Mouse (Mus musculus) heart, embryonic 10.5 days (tissue): ENCODE measurements around the gene 2610318N02Rik. TPM values are rescaled to one million over a fixed set of nuclear protein-coding genes. Genes with fewer than 3 reads are reported as not detected.
A peak's percentile ranks its signal among the peaks of the same experiment; 100 is the strongest.

ENCODE experiments used
- DNase-seq: peaks from one replicate; pipeline ENCODE4 v3.0.0-alpha.2; 2017; ENCODE audit warnings: low spot score
- H3K27ac ChIP-seq: fragments of 300-500 bp; sonication (generic); 2 replicates; pipeline ENCODE4 v1.5.1; 2016; ENCODE audit warnings: mild to moderate bottlenecking
- H3K27me3 ChIP-seq: fragments of 300-500 bp; sonication (generic); 2 replicates; pipeline ENCODE4 v1.6.1; 2016; ENCODE audit warnings: mild to moderate bottlenecking; ENCODE audit not compliant: poor library complexity, insufficient read depth, severe bottlenecking
- H3K36me3 ChIP-seq: fragments of 300-500 bp; sonication (generic); 2 replicates; pipeline ENCODE4 v1.6.1; 2016; ENCODE audit warnings: mild to moderate bottlenecking, moderate library complexity
- H3K4me1 ChIP-seq: fragments of 300-500 bp; sonication (generic); 2 replicates; pipeline ENCODE4 v1.6.1; 2016; ENCODE audit warnings: mild to moderate bottlenecking
- H3K4me3 ChIP-seq: fragments of 300-500 bp; sonication (generic); 2 replicates; pipeline ENCODE4 v1.5.1; 2016; ENCODE audit warnings: mild to moderate bottlenecking, moderate library complexity
- H3K9me3 ChIP-seq: fragments of 300-500 bp; sonication (generic); 2 replicates; pipeline ENCODE4 v1.6.1; 2016; ENCODE audit warnings: mild to moderate bottlenecking, moderate library complexity
- WGBS: fragments of 180-500 bp; shearing (Covaris S2); methylation state at CpG from one replicate; pipeline ENCODE4 v1.1.7; 2016; 5-methylcytosine and 5-hydroxymethylcytosine counted together
- polyA plus RNA-seq: library from polyadenylated mRNA; unstranded; fragments of >200 nt; fragmentation: Nextera tagmentation; extraction: Ambion mirVana; gene quantifications from 2 replicates; pipeline ENCODE4 v1.2.1, GENCODE M21; 2016

Gene 2610318N02Rik
- polyA plus RNA-seq, 1 experiment from 2014 or later = 84.9 TPM

DNA sequence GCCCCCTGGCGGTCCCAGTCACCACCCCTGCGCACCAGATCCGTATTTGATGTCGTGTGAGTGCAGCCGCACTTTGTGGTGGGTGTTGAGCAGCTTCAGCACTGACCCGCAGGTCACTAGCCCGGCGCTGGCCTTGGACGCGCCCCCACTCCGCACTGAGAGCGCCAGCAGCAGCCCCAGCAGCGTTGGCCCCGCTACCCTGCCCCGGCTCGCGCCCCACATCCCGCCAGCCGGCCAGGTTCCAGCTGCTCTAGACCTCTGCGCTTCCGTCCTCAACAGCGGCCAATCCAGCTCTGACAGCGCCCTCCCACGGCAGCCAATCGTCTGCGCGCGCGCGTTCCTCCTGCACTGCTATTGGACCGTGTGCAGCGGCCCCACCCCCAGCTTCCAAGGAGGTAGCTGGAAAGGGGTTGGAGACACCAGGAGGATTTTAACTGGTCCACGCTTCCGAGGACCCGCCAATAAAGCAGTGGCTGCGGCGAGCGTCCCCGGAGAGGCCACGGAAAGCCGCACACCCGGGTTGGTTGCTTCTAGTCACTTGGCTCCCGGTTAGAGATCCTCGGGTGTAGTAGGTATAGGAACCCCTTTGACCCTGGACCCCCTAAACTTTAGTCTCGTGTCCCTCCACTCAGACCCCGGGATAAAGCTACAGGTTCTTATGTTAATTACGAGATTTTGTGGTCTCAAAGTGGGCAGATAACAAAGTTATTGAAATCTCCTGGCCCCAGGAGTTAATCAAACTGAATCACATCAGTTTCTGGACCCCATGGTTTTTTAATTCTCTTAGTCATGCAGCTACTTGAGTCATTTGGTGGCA, 7.3 kb upstream of the 2610318N02Rik start, which contains the start of gene Sdf2l1:
Gene Sdf2l1 (minus strand): TSS at position 295 of the 817 bp plus-strand sequence.
- H3K27ac ChIP-seq = peak within 1 kb of the TSS; percentile 90
- no peaks in the 10 kb centered on the region for H3K9me3 ChIP-seq
- H3K4me1 ChIP-seq = peaks cover 18% of the 10 kb centered on the region
- WGBS = under 1% methylated on average over 47 of the region's 47 CpGs
- DNase-seq = peak; percentile 99
- peak within 1 kb of the TSS; percentile 79 for H3K4me3 ChIP-seq
- H3K27me3 ChIP-seq = no peaks in the 10 kb centered on the region
- no peaks in the 10 kb centered on the region; the same call in 1 of the 2 replicates for H3K36me3 ChIP-seq

DNA sequence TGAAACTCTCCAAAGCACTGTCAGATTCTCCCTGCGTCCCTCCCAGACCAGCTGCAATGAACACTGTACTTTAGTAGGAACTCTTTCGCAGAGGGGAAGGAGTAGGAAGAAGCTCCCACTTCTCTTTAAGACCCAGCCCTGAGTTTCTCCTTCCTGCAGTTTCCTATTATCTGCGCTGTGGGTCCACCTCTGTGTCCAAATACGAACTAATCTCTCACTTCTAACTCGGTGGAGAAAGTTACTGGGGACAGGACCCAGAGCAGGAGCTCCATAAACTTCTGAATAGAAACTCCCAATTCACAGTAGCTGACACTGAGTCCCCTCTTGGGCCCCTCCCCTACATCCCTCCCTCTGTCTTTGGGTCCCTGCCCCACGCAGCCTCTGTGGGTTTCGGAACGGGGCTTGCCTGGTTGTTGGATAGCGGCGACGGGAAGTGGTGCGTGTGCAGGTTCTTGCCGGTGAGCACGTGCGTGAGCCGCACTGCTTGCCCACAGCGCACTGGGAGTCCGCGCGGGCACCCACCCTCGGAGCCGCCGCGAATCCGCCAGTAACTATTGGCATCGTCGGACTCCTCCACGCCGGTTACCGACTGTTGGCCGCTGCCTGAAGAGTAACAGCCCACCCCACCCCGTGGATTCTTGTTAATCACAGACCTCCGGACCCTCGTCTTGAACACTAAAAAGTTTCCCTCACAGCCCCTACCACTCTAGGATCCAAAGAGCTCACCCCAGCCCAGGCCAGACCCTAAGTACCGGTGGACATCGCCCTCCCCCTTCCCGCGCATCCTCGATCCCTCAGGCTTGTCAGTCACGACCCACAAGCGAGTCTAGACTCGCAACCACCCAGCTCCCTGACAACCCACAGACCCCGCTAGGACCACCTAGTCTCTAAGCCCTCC, 6.5 kb upstream of the 2610318N02Rik start:
- DNase-seq = no peak

DNA sequence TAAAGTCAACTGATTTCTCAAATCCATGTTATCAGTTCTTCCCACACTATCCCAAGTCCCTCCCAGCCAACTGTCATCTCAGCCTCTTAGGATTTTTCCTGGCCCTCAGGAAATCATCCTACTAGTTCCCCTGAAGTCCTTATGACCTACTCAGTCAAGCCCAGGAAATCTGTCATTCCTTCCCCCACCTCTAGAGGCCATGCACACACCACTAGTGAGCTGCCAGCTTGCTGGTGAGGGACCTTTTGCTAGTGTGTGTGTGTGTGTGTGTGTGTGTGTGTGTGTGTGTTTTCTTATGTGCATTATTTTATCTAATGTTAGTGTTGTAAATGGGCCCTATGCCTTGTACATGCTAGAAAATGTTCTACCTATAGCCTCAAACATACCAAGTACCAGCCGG, 2.3 kb upstream of the 2610318N02Rik start:
- Histone ChIP-seq H3K36me3 (peaks cover 10% of the 10 kb centered on the region), H3K27ac (no peak overlapping the region), H3K4me1 (peaks cover 27% of the 10 kb centered on the region), H3K4me3 (no peak overlapping the region), H3K27me3 (no peaks in the 10 kb centered on the region), H3K9me3 (no peaks in the 10 kb centered on the region)
- WGBS = 94% methylated on average over 1 of the region's 1 CpGs
- peak; percentile 80 for DNase-seq

More for the DNA sequence above, 6.5 kb upstream of the 2610318N02Rik start:
- Histone ChIP-seq H3K36me3 (no peaks in the 10 kb centered on the region; the same call in 1 of the 2 replicates), H3K4me3 (peak overlapping the region; percentile 79), H3K9me3 (no peaks in the 10 kb centered on the region), H3K27ac (peak overlapping the region; percentile 90), H3K4me1 (peaks cover 18% of the 10 kb centered on the region), H3K27me3 (no peaks in the 10 kb centered on the region)
- WGBS = 3% methylated on average over 43 of the region's 43 CpGs

DNA sequence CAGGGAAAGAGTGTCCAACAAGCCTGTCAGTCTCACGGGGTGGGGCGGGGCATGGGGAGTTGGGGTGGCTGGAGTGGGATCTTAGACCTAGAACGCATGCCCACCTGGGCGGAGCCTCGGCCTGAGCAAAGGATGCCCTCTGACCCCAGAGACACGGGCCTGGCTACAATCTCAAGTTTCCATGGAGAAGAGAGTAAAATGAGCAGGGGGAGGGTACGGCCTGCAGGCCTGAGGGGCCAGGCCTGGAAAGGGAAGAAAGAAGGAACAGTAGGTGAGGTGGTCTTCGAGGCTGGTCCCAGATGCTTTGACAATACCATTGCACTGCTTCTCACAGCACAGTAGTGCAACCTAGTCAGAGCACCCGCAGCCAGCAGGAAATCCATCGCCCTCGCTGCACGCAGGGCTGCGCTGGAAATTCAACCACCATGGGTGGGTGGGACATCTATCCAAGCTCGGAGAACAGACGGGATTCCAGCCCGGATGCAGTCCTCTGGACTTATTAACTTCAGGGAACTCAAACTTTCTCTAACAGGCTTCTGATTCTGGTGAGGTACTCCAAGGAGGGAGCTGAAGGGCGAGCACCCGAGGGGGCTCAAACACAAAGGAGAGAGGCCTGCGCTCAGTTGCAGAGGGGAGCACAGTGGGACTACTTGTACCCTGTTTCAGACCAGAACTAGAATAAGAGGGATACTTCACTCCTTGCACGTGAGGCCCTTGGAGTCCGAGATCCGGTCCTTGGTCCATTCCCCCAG, 672 bp downstream of the 2610318N02Rik start:
- WGBS = 4% methylated on average over 22 of the region's 22 CpGs
- DNase-seq = peak; percentile 84

DNA sequence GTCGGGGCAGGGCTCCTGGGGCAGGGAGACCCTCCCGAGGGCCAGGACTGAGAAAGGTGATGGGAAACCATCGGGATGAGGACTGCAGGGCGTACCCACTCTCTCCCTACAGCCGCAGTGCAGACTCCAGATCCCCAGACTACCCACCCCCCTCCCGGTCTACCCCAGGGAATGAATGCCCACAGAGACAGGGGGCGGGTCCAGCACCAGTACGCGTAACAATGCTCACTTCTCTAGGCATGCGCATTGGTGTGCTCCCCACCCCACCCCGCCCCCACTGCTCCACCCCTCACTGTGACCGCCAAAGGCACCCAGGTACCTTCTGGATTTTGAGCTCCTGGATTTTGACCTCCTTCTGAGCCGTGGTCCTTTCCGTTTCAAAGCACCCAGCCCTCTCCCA, 3.4 kb downstream of the 2610318N02Rik start:
- Histone ChIP-seq H3K4me1 (peaks cover 22% of the 10 kb centered on the region), H3K27ac (no peak overlapping the region), H3K27me3 (no peaks in the 10 kb centered on the region), H3K4me3 (no peak overlapping the region), H3K36me3 (peaks cover 60% of the 10 kb centered on the region), H3K9me3 (no peaks in the 10 kb centered on the region)
- DNase-seq = no peak
- 74% methylated on average over 14 of the region's 14 CpGs for WGBS

More for the DNA sequence above, 672 bp downstream of the 2610318N02Rik start:
- H3K9me3 ChIP-seq = no peaks in the 10 kb centered on the region
- H3K36me3 ChIP-seq = peaks cover 39% of the 10 kb centered on the region
- H3K27ac ChIP-seq = peak overlapping the region; percentile 88
- peak overlapping the region; percentile 68 for H3K4me3 ChIP-seq
- H3K27me3 ChIP-seq = no peaks in the 10 kb centered on the region
- H3K4me1 ChIP-seq = peaks cover 18% of the 10 kb centered on the region

DNA sequence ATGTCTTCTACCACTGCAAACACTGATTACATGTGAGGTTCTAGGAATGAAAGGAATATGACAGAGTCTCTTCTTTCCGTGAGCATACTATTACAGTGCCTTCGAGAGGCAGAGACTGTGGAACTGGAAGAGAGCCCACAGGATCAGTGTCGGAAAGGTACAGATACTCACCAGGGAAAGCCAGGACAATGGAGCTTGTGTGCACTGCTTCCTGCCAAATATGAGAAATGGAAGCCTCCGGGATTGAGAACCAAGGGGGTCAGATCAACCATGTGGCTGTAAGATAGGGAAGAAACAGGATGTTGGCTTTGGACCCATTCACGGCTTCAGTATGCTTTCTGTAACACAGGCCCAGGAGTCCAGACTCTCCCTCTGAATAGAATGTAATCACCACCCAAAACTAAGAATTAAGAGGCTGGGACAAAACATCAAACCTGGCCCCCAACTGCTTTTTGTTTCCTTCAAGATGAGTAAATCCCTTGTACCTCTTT, 7.6 kb downstream of the 2610318N02Rik start:
- WGBS = 67% methylated on average over 5 of the region's 5 CpGs
- no peaks in the 10 kb centered on the region for H3K27me3 ChIP-seq
- no peak overlapping the region for H3K27ac ChIP-seq
- no peak overlapping the region for H3K4me3 ChIP-seq
- no peaks in the 10 kb centered on the region for H3K9me3 ChIP-seq
- peaks cover 7% of the 10 kb centered on the region; the same call in 1 of the 2 replicates for H3K4me1 ChIP-seq
- DNase-seq = no peak
- H3K36me3 ChIP-seq = peaks cover 90% of the 10 kb centered on the region

GRCm38 (mm10) chr16:17110771-17111743, 13.9 kb downstream of the 2610318N02Rik start, which contains the start of gene Ppil2:
Gene Ppil2, minus strand, starts transcription at chr16:17111257.
- peaks cover 60% of the 10 kb centered on the region for H3K36me3 ChIP-seq

DNA sequence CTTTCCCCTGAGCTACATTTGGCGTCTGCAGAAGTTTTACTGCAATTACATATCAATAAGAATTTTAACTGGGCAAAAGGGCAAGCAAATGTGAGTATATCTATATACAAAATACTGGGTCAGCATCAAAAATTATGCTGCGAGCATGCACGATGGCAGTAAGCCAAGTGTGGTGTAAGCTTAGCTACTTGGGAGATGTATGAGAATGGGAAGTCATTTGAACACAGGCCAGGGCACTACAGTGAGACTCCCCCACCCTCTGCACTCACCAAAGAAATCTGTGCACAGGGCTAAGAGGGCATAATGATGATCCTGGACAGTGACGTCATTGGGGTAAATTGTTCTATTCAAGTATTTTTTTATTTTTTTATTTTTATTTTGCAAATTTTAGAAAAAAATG, 20.4 kb downstream of the 2610318N02Rik start:
- Histone ChIP-seq H3K27ac (no peak overlapping the region), H3K4me1 (0 out of 2 replicates have a peak, but pooled peaks cover 1% of the 10 kb centered on the region), H3K9me3 (no peaks in the 10 kb centered on the region), H3K36me3 (peaks cover 84% of the 10 kb centered on the region), H3K4me3 (no peak overlapping the region), H3K27me3 (no peaks in the 10 kb centered on the region)
- WGBS = 91% methylated on average over 4 of the region's 4 CpGs
- DNase-seq = no peak

More at GRCm38 (mm10) chr16:17110771-17111743, 13.9 kb downstream of the 2610318N02Rik start, which contains the start of gene Ppil2:
- peak within 1 kb of the TSS; percentile 94 for H3K4me3 ChIP-seq
- peaks cover 10% of the 10 kb centered on the region; the same call in 1 of the 2 replicates for H3K4me1 ChIP-seq
- DNase-seq = peak; percentile 92
- 9% methylated on average over 38 of the region's 38 CpGs for WGBS
- peak within 1 kb of the TSS; percentile 85 for H3K27ac ChIP-seq
- H3K27me3 ChIP-seq = no peaks in the 10 kb centered on the region
- H3K9me3 ChIP-seq = no peaks in the 10 kb centered on the region

DNA sequence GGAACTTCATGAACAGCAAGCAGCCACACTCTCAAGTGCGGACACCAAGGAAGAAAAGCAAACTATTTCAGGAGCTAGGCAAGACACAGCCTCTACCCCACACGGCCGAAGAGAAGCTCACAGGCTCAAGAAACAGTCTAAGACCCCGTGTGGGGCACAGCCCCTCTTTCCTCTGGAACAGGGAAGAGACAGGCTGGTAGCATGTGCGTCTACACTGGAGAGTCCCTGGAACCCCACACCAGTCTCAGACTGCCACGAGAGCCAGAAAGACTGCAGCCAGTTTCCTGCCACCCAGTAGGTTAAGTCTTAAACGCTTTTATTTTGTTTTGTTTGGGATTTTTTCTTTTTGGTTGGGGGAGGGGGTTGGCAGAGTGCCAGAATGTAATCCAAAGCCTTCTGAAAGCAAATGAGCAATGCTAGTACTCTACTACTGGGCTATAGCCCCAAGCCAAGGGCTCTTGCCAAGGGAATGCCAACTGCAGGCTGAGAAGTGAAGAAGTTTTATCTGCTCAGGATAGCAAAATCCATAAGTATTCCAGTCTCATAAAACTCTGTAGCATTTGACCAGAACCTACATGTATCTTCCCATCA, 22.2 kb downstream of the 2610318N02Rik start:
- Histone ChIP-seq H3K4me1 (no peaks in the 10 kb centered on the region), H3K36me3 (peaks cover 93% of the 10 kb centered on the region), H3K9me3 (no peaks in the 10 kb centered on the region), H3K4me3 (no peak overlapping the region), H3K27me3 (no peaks in the 10 kb centered on the region), H3K27ac (no peak overlapping the region)
- no peak for DNase-seq
- 76% methylated on average over 7 of the region's 7 CpGs for WGBS

DNA sequence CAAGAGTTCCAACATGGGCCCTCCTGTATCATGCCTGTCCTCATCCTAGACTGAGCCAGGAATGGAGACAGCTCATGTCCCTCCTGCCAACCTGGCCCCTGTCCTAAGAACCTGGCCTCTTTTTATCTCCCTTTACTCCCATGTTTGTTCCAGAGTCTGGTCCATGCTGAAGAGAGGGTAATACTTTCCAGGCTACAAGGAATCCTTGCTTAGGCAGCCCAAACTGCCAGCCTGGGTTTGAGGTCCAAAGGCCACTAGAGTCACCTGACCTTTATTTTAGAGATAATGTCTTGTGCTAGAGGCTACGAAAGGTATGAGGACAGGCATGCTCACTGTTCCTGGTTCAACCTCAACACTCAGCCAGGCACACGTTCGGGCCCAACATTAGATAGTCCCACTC, 28.0 kb downstream of the 2610318N02Rik start:
- no peaks in the 10 kb centered on the region for H3K4me1 ChIP-seq
- H3K27me3 ChIP-seq = no peaks in the 10 kb centered on the region
- WGBS = 94% methylated on average over 3 of the region's 3 CpGs
- DNase-seq = no peak
- H3K4me3 ChIP-seq = no peak overlapping the region
- no peak overlapping the region for H3K27ac ChIP-seq
- peaks cover 99% of the 10 kb centered on the region for H3K36me3 ChIP-seq
- no peaks in the 10 kb centered on the region for H3K9me3 ChIP-seq

DNA sequence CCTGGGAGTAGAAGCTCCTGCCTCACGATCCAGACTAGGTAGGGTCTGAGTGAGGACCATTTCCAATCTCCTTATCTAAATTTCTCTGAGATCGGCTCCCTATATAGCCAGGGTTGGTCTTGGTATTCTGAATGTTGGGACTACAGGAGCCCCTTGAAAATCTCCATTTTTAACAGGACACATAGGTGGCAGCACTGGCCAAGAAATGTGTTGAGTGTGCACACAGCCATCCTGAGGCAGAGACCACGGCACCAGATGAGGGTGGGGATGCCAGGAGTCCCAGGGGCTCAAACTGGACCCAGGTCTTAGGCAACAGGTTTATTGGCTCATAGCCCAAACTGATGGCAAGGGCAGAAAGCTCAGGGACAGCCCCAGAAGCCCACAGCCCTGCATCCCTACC, 36.6 kb downstream of the 2610318N02Rik start:
- no peak for DNase-seq
- Histone ChIP-seq H3K9me3 (no peaks in the 10 kb centered on the region), H3K27ac (no peak overlapping the region), H3K36me3 (peaks cover 96% of the 10 kb centered on the region), H3K27me3 (no peaks in the 10 kb centered on the region), H3K4me3 (no peak overlapping the region), H3K4me1 (peaks cover 15% of the 10 kb centered on the region)
- 84% methylated on average over 3 of the region's 3 CpGs for WGBS
